Mouse (Mus musculus) yolk sac, embryonic 10.5 days (tissue): Measurements from ENCODE around the gene Dus2.

Experiments
- DNase-seq: peaks from one replicate; pipeline ENCODE4 v3.0.0-alpha.2; 2017; ENCODE audit warnings: low spot score

Dus2 gene

DNA sequence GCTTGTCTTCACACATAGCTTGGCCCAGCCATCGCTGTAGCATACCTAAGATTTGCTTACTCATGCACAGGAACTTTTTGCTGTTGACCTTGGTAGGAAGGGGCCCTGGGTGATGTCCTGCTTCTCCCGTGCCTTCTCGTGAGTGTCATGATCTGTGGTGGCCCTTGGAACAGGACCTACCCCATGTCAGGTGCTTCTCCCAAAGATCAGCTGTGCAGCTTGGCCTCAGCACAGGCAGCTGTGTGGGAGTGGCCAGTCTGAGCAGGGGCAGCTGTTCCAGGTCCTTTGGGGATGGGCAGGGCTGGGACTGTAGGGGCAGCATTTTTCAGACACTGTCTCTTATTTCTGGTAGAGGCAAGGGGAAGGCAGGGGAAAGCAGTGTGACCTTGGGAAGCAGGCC lies 53.0 kb downstream of the Dus2 start:
- DNase-seq, result no peak

DNA sequence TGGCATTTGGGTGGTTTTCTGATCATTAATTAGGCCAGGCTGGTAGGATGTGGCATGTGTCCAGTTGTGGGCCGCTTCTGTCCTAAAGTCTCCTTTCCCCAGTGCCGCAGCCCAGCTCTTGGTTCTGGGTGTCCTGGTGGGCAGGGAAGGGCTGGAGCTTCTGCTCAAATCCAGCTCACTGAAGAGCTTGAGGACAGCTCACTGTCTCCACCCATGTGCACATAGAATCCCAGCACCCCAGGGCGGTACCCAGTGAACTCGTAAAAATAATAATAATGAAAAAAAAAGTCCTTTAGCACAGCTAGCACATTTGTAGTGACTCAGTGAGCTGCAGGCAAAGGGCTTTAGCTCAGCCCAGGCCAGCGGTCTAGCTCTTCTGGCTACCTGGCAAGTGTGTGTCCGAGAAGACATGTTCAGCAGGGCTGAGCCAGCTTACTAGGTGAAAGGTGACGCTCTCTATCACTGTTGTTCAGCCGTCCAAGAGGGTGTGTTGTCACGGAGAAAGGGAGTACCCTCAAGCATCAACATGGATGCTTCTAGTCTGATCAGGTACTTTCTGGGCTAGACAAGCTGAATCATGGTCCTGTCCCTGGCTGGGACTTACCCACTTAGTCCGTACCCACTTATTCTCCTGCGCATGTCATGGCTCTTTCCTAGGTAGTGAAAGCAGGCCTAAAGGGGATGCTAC lies 55.9 kb downstream of the Dus2 start:
- DNase-seq, result no peak

DNA sequence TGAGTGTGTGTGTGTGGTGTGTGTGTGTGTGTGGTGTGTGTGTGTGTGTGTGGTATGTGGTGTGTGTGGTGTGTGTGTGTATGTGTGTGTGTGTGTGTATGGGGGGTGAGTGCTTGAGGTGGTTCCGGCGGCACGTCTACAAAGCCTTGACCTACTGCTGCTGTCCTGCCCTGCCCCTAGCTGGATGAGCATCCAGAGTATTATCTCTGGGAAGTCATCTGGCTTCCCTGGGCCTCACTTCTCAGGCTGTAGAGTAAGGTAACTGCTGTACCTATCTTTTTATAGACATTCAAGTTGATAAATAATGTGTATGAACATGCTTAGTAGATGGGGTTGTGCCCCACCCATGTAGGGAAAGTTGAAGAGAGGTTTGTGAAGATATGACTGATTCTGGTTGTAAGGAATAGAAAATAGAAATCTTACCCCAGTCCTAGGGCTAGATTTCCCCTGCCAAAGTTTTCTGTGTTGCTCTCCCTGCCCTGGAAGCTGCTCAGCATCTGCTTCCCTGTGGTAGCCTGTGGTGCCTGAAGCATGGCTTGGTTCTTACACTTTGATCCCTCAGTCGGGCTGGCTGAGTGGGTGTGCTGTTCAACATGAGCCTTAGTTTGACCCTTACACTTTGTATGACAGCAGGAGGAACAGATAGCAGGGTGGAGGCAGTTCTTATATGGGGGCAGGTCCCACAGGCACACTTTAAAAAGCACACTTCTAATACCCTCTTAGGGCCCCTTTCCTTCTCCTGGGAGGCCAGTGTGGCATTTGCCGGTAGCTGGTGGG lies 56.9 kb downstream of the Dus2 start:
- peak; percentile 31 for DNase-seq

DNA sequence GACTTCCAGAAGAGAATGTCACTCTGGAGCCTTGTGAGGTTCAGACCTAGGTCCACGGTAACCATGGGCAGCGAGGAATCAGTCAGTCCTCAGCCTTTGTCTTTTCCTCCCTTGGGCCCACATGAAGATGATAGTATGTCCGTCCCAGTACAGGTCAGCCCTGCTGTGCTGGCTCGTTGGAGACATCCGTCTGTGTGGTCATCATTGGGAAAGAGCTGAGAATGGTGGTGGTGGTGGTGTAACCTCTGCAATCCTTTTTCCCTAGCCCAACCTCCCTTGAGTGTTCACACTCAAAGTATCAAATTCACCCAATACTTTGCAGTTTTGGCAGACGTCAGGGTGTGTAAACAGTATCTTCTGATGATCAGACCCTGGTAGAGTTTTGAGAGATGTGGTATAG lies 58.7 kb downstream of the Dus2 start:
- DNase-seq, result no peak

DNA sequence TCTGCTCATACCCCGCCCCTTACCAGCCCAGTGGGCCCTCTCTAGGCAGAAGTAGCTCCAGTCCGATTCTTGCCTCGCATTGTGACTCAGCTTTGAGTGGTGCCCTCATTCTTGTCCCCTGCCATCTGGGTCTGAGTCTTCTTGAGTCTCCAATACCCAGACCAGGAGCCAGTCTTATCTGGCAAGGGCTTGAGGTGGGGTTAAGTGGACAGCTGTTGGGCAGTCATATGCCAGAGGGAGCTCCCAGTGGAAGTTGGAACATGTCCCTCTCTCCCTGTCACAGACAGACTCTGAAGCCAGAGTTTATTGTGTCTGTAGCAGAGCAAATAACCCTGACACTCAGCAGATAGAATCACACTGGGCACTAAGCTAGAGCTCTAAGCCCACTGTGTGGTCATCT lies 59.9 kb downstream of the Dus2 start:
- no peak for DNase-seq

DNA sequence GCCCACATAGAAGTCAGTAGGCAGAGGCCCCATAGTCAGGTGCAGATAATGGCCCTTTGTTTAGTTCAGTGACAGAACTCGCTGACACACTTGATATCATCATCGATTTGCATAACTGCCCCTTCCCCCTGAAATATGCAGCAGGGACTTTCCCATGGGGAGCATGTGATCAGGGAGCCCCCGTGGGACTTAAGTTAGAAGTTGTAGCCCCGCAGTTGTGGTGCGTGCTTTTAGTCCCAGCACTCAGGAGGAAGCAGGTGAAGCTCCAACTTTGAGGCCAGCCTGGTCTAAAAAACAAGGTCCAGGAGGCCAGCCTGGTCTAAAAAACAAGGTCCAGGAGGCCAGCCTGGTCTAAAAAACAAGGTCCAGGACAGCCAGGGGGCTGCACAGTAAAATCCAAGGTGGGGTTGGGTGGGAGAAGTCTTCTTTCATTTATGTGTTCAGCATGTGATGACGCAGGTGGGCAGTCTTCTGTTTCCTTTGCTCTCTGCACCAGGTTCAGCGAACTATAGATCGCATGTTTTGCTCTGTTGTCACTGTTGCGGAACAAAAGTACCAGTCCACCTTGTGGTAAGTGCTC lies 61.5 kb downstream of the Dus2 start:
- no peak for DNase-seq

DNA sequence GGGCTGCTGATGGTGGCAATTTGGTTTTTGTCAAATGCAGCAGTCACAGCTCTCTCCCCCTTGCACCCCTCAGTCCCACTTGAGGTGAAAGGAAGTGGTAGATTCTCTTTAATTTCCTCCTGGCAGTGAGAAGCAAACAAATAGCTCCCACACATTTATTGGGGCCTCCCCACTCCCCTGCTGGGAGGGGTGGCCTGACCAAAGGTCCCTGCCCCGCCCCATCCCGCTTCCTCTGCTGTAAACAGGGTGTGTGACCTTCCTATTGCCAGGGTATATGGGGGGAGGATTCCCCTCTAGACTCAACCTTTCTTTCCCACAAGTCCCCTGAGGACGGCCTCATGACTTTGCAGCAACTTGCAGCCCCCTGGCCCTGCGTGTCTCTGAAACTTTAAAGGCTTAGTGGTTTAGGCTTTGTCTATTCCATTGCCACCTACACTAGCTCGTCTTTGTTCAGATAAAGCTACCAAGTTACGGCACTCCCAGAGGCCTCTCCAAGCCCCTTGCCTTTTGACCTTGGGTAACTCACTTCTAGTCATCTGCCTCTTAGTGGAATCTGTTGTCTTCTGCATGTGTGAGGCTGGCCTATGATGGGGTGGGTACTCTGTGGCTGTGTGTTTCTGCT lies 63.2 kb downstream of the Dus2 start:
- peak; percentile 26 for DNase-seq

DNA sequence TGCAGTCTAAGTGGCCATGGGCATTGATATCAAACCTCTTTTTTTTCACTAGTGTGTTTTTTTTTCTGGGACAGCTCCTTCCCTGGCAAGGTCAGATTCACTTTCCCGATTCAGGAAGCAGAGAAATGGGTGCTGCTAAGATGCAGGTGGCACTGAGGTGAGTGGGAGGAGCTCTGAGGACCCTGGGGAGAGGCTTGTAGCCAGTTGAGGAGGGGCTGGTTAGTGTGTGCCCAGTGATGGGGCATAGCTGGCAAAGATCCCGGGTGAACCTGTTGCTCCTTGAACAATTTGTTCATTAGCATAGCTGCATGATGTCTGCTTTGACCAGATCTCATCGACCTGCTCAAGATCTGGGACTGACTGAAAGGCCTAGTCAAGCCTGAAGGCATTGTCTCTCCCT lies 63.9 kb downstream of the Dus2 start:
- DNase-seq, result no peak

DNA sequence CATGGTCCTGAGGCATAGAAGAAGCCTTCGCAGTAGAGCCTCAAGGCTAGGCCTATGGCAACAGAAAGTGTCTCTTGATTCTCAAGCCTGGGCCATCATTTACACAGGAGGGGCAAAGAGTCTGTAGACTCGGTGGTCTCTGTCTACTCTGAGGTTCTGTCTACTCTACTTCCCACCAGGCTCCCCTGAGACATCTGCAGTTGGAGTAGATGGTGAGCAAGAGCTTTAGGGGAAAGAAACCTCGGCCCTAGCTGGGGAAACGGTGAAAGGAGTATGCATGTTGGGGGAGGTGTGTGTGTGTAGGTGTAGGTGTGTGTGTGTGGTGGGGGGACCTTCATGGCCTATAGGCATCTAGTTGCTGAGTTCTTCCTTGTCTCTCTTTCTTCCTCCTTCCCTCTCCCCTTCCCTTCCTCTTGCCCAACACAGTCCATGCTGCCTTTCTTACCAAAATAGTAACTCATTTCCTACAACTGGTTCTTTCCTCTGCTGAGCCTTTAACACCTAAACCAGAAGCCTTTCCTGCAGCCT lies 65.4 kb downstream of the Dus2 start:
- no peak for DNase-seq

DNA sequence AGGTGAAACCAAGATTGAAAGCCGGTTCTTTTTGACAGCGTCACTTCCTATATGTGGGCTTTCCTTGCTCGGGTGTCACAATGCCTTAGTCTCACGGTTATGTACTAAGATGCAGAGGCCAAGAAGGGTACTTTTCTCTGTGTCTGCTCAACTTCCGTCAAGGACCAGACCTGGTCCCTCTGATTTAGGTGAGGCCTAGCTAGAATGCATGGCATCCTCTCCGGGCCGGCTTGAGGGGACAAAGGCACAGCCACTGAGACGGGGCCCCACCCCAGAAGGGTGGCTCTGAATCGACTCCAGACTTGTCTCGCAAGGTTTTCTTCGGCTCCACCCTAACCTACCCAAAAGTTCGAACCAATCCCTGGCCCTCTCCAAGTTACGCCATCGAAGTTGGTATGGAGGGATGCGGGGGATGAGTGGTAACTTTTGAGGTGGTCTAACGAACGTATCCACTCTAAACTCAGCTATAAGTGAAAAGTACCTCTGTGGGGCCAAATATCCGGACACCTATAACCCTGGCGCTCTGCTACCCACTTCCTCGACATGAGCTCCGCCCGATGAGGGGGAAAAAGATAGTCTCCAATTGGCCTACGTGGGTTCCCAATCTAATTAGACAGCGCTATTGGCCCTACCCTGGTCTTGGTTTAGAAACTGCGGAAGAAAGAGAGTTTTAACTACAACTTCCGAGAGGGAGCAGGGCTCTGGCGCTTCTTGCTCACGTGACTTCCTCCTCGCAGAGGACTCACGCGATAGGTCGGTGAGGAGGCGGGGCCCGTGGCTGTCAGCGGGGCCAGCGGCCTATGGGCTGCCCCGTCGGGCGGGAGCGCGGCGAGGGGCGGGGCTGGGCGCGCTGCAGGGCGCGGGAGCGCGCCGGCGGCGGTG lies 67.8 kb downstream of the Dus2 start, which contains the start of gene Nfatc3:
Nfatc3 (plus strand) TSS at position 110 of the 882 bp plus-strand sequence.
- DNase-seq, result peak; percentile 96

DNA sequence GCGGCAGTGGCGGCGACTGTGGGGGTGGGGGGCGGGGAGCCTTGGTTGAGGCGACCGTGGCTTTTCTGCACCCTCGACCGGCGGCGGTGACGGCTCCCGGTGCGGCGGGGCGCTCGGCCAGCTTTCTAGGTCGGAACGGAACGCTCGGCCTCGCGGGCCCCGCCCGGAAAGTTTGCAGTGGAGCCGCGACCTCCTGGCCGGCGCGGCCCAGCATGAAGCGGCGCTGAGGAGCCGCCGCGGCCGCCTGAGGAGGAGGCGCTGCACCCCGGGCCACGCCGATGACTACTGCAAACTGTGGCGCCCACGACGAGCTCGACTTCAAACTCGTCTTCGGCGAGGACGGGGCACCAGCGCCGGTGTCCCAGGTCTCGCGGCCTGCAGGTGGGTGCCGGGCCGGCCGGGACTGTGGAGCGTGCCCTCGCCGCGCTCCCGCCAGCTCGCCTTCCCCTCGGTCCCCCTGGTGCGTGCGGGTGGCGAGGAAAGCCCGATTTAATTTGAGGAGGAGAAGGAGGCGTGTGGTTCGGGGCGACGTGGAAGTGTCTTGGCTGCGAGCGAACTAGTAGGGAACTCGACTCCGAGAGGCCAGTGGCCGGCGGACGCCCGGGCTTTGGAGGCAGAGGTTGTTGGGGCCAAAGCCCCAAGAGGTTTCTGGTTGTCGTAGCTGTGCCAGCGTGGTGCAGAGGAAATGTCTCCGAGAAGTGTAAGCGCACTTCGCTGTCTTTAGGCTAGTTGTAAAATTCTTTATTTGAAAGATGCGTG lies 68.7 kb downstream of the Dus2 start:
- DNase-seq, result peak; percentile 76

DNA sequence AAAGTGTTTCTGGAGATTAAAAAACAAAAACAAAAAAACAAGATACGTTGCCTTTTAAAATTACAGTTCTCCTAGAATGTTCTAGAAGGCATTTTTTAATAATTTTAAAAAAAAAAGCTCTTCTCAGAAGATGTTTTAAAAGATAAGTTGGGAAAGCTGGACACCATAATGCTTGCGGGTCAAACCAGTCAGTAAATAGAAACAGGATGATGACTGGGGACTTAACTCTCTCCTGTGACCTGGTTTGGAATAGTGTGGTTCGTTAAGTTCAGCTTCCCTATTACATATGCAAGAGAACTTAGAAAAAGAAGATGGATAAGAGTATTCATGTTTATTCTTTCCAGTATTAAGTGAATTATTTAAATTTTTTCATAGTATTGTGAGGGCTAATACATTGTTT lies 69.4 kb downstream of the Dus2 start:
- no peak for DNase-seq

DNA sequence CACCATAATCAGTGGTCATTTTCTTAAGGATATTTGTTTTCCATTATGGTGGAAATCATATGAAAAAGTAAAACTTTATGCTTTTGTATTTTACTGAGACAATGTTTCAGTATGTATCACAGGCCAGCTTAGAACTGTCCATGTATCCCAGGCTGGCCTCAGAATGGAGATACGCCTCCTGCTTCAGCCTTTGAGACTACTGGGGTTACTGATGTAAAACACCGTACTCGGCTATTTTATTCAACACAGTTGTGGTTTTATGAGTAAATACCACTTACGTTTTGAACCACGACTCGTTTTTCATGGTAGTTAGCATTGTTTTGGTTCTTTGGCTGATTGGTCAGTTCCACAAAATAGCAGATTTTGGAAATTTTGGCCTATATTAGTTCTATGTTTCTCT lies 70.5 kb downstream of the Dus2 start:
- no peak for DNase-seq

DNA sequence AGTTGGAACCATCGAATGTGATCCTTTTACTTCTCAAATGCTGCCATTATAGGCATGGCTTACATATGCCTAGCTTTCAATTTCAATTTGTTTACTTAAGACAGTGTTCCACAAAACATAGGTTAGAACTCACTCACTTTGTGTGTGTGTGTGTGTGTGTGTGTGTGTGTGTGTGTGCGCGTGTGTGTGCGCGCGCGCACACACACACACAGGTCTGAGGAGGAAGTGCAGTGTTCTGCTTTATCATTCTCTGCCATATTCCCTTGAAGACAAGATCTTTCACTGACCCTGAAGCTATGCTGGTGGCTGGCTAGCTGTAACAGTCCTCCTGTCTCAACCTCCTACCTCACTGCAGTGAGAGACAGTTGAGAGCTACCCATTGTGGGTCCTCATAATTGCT lies 71.9 kb downstream of the Dus2 start:
- DNase-seq, result no peak

DNA sequence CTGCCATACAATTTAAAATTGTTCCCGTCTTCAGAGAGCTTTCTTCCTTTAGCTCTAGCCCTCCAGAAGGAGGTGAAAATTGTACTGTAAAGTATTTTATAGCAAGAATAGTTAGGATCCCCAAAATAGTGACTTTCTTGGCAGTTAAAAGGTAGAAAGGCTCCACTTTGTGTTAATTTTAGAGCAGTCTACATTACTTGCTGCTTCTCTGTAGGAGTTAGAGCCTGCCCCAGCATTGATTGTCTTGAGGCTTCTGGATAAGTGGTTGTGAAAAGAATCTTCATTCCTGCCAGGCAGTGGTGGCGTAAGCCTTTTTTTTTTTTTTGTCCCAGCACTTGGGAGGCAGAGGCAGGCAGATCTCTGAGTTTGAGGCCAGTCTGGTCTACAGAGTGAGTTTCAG lies 75.6 kb downstream of the Dus2 start:
- DNase-seq, result no peak

DNA sequence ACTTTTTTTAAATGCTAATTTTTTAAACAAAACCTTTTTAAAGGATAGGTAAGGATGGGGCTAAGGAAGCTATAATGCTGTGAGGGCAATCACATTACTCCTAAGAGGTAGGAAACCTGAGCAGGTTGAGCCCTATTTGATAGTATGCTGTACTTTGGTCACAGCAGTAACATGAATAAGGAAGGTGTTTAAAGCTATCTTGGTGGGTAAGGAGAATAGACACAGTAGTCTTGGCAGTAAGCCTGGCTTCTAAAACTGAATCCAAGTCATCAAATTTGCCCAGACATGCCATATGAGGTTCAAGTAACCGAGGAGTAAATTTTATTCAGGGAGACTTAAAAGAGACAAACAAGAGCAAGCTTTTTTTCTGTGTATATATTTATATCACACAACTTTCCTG lies 78.4 kb downstream of the Dus2 start:
- DNase-seq, result no peak

DNA sequence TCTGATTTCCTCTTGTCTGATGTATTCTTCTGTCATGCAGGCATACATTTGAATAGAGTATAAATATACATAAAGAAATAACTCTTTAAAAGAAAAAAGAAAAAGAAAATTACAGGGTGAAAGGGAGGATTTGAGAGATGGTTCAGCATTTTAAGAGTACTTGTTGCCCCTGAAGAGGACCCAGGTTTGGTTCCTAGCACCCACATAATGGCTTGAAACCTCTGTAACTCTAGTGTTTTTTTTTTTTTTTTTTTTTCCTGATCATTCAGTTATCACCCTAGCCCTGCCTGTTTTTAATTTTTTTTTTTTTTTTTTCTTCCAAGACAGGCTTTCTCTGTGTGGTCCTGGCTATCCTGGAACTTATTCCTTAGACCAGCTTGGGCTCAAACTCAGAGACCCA lies 81.0 kb downstream of the Dus2 start:
- no peak for DNase-seq

DNA sequence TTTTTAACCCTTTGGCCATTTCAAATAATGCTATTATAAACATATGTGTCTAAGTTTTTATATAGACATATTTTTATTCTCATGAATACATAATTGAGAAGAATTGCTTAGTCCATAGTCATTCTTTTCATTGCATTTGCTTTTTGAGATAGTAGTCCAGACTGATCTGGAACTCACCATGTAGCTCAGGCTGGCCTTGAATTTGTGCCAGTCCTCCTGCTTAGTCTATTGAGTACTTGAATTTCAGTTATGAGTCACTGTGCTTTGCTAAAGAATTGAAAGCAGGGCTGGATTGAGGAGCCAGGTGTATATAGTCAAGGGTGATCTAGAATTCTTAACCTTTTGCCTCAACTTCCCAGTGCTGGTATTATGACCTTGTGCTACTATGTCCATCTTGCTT lies 83.1 kb downstream of the Dus2 start:
- no peak for DNase-seq

DNA sequence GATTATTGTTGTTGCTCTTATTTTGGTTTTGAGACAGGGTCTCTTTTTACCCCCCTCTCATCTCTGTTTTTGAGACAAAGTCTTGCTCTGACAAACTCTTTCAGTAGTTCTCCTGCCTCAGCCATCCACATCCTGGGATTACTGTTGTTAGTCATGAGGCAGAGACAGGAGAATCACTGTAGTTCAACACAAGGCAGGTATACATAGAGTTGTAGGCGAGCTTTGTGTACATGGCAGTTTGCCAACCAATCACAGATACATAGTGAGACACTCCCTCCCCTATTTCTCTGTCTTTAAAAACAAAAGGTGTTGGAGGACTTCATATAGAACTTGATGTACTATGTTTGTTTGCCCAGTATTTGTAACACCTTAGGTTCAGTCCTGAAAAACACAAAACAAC lies 83.5 kb downstream of the Dus2 start:
- no peak for DNase-seq

DNA sequence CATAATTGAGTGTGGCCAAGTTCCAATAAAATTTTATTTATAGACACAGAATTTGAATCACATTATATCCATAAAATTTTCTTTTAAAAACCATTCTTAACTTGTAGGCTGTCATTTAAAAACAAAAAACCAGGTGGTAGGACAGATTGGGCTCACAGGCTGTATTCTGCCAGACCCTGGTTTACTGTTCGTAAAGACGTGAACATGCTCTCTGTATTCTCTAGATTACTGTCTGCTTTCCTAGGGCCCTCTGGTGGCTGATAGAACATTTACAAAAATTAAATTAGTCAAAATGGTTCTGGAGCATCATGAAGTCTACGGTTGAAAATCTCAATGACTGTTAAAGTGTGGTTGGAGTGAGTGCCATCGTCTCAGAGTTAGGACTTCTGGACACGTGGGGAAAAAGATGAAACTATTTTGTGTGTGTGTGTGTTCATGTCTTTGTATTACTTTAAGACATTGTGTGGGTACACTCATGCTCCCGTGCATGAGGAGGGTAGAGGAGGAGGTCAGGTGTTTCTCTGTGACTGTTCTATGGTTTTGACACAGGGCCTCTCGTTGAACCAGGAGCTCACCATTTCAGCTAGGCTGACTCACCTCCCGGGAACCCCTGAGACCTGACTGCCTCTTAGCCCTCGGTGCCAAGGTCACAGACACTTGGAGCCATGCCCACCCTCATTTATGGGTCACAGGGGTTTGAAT lies 84.2 kb downstream of the Dus2 start:
- no peak for DNase-seq

DNA sequence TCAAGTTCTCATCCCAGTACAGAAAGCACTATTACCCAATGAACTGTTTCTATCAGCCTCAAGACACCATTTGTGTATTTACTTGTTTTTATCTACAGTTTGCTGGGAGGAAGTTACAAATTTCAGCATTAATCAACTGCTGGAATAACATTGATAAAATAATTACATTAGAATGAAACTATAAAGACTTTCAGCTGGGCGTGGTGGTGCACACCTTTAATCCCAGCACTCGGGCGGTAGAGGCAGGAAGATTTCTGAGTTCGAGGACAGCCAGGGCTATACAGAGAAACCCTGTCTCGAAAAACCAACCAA lies 84.7 kb downstream of the Dus2 start:
- no peak for DNase-seq
